Mouse (Mus musculus) megakaryocyte, adult 5-6 weeks (primary cell): ENCODE results near the gene Tmem248. TPM values are rescaled to one million over a fixed set of nuclear protein-coding genes. Genes with fewer than 3 reads are reported as not detected.
"Not testable (repeated sequence)": the region's sequence is repeated elsewhere in the genome, so short reads cannot be mapped to it uniquely, and the experiment has no call there.

Experiments
- ATAC-seq: 2 replicates; pipeline ENCODE4 v1.8.0; 2016; ENCODE audit warnings: mild to moderate bottlenecking, inconsistent platforms; ENCODE audit not compliant: poor library complexity, severe bottlenecking
- total RNA-seq, 2 experiments: library from RNA; stranded (forward) in 1 of 2; stranded (reverse) in 1 of 2; fragments of 153-499, 151-499 nt in 1 of 2; fragments of 221-1000, 200-1000 nt in 1 of 2; gene quantifications; 2 replicates each; pipeline versions ENCODE4 v1.2.3 to v1.2.4; 2015 to 2017

The Tmem248 gene
- total RNA-seq, 2 experiments from 2014 or later, result 35.1 to 36.5 TPM

- not testable (repeated sequence) for ATAC-seq
Observed at GRCm38 (mm10) chr5:130255799-130256525, 39.1 kb downstream of the Tmem248 start.

GRCm38 (mm10) chr5:130256678-130257271 is 39.9 kb downstream of the Tmem248 start:
- peak; percentile 82 for ATAC-seq

GRCm38 (mm10) chr5:130257303-130257702 is 40.4 kb downstream of the Tmem248 start:
- no peak for ATAC-seq

GRCm38 (mm10) chr5:130263454-130263853 is 46.6 kb downstream of the Tmem248 start:
- ATAC-seq, result no peak

- no peak for ATAC-seq
Observed at GRCm38 (mm10) chr5:130264433-130265005, 47.6 kb downstream of the Tmem248 start.

DNA sequence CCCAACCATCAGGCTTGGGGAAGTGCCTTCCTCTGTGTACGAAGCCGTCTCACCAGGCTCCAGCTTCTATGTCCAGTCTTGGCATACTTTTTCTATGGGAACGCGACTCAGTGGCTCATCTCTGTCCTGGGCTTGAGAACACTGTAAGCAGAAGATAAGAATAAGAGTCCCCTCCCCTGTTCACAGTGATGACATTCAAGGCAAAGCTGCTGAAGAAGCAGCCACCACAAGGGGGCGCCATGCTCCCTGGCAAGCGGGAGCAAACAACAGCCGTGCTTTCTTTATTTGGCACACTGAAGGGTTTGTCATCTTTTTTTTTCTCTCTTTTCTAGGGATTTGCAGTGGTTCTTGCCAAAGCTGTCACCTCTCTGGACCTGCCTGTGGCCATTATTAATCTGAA is 49.8 kb downstream of the Tmem248 start:
- peak; percentile 54 for ATAC-seq

- ATAC-seq, result peak; percentile 77
Observed at GRCm38 (mm10) chr5:130267316-130267715, 50.4 kb downstream of the Tmem248 start.

DNA sequence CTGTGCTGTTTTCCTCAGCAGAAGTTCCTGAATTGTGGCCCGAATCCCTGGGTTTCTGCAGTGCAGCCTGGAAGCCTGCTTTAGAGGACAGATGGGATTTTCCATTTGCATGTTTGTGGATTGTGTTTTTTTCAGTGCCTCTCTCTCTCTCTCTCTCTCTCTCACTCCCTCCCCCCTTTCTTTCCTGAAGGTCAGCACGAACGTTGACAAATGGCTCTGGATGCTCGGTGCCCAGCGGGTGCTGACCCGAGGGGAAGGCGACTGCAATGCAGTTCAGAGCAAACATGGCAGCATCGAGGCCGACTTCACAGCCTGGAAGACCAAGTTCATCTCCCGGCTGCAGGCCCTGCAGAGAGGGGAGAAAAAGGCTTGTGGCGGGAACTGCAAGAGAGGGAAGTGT is 52.1 kb downstream of the Tmem248 start:
- no peak for ATAC-seq

GRCm38 (mm10) chr5:130272344-130272743 is 55.5 kb downstream of the Tmem248 start:
- peak; percentile 53 for ATAC-seq

DNA sequence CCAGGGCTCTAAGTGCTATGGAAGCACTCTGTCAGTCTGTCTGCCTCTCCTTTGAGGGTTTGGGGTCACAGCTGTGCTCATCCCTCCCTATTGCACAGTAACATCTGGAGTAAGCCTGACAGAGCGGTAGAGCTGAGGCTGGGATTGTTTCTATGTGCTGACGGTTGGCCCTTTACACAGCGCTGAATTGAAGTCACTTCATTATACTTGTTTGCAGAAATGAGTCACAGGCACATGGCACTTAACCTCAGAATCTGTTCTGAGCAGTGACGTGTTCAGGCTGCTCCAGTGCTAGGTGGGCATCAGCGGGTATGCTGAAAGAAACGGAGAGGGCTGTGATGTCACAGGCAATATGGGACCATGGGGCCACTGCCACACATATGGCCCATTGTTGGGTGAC is 56.2 kb downstream of the Tmem248 start:
- ATAC-seq, result no peak

DNA sequence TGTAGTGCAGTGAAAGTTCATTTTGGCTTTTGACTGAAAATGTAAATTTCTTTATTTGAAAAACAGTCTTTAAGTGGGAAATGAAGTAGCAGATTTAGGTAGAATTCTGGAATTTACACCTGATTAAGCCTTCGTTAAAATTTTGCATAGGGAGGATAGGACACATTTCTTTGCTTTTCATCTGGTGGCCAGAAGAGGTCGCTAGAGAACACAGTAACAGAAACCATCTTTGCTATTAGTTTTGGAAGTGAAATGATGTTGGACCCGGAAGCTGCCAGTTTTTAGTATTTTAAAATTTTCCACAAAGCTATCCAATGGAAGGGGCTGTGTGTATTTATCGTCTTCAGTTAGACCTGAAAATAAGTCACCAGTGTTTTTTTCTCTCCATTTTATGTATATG is 58.6 kb downstream of the Tmem248 start:
- peak; percentile 47; the same call in 1 of the 2 replicates for ATAC-seq

DNA sequence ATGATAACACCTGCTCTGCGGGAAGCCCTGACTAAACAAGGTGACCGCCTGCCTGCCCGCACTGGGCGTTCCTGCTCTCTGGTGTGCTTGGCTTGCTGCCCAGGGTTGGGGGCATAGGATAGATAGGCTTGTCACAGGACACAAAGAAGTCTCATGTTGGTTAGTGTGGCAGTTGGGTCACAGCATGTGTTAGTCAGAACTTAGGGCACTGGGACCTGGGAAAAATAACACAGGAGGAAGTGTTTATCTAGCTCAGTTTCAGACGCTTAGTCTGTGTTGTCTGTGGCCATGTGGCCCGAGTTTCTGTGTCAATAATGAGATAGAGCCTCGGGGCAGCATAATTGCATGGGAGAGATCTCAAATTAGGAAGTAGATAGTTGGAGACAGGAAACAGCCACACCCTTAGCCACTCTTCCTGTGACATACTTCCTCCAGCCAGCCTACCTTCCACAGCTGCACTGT is 61.2 kb downstream of the Tmem248 start:
- ATAC-seq, result peak; percentile 89

DNA sequence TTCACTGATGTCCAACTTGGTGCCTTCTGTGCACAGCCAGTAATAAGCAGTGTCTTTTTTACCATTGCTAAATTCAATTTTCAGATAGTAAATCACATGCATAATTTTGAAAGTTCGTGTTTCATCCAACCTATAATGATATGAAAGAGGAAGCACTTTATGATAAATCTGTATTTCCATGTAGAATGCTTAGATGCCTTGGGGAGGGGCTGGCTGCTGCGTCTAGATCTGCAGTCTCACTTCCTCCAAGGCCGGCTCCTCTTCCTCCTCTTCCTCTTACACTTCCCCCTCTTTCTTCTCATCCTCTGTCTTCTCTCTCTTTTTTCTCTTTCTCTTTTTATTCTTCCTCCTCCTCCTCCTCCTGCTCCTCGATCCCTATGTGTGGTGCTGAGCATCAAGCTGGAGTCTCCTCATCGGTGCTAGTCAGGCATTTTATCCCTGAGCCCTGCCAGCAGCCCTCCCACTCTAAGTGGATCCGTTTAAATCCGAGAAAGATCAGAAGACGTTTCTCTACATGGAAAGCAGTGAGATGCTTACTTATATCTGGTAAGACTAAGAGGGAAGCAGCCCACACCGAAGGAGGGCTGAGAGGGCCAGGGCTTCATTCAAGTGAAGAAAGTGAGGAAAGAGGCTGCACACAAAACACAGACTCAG is 66.3 kb downstream of the Tmem248 start:
- ATAC-seq, result peak; percentile 83

- no peak for ATAC-seq
Observed at GRCm38 (mm10) chr5:130288106-130288505, 71.2 kb downstream of the Tmem248 start.

DNA sequence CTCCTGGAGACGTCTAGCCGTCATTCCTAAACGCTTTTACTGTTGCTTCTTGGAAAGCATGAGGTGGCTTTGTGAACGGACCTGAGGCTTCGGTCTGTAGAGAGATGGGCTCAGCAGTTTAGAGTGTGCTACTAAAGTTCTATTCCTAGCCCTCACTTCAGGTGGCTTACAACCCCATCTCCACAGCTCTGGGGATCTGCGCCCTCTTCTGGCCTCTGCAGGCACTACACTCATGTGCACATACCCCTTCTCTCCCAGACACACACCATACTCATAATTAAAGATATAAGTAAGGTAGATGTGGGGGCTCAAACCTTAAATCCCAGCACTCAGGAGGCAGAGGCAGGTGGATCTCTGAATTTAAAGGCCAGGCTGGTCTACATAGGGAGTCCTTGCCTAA is 73.4 kb downstream of the Tmem248 start:
- no peak for ATAC-seq

DNA sequence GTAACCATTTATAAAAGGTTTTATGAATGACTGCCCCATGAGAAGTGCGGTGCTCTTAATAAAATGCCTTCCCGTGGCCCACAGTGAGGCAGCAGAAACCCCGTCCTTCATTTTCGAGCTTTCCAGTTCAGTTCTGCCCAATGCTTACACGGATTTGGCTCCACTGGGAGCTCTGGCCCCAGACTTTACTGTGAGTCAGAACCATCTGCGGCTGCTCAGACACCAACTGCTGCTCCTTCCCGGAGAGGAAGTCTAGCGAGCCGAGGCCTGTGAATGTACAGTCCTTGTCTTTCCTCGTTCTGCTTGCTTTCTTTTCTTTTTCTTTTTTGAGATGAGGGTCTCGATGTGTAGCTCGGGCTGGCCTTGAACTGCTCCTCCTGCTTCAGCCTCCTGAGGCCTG is 73.9 kb downstream of the Tmem248 start:
- no peak for ATAC-seq

DNA sequence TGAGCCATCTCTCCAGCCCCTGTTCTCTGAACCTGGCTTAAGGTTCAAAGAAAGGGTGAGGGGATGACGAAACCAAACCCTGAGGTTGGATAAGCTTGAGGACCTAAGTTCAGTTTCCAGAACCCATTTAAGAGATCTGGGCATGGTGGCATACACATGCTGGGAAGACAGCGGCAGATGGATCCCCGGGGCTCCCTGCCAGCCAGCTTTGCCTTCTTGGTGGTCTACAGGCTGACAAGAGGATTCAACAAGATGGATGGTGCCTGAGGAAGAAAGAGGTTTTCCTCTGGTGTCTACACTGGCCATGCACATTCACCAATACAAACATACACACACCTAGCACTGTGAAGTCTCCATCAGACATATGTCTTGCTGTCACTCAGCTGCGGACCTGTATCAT is 76.1 kb downstream of the Tmem248 start:
- ATAC-seq, result no peak
